Mouse (Mus musculus): Measurements from ENCODE around the gene Hoxc13. TPM values are rescaled to one million over a fixed set of nuclear protein-coding genes. Genes with fewer than 3 reads are reported as not detected.

The Hoxc13 gene
- polyA plus RNA-seq, 1 experiment = not detected

DNA sequence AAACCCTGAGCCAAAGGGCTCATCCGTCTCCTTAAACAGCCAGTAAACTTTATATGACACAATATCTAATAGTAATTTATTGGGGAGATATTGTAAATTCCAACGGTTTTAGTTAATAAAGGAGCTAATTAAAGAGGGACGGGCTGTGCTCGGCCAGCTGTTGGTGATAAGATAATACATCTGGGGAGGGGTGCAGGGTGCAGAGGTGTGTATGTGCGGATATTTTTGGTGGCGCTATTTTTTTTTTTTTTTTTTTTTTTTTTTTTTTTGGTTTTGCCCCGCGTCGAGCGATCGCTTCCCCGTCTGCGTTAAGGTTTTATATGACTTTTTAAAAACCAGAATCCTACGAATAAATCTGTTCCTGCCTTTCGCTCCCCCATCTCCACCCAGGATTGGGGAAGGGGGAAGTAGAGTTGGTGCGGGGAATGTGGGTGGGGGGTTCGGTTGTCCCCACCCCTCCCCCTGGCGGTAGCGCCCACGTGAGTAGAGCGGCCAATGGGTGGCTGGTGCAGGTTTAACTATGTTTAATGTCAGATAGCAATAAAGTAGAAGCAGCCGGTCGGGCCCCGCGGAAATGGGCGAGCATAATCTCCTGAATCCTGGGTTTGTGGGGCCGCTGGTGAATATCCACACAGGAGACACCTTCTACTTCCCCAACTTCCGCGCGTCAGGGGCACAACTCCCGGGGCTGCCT, 15.5 kb downstream of the Hoxc13 start, which contains the start of gene Hoxc12:
TSS of gene Hoxc12 (plus strand) at position 479 of the 694 bp plus-strand sequence.
- DNase-seq (ENCODE audit: low read depth) = no peak

DNA sequence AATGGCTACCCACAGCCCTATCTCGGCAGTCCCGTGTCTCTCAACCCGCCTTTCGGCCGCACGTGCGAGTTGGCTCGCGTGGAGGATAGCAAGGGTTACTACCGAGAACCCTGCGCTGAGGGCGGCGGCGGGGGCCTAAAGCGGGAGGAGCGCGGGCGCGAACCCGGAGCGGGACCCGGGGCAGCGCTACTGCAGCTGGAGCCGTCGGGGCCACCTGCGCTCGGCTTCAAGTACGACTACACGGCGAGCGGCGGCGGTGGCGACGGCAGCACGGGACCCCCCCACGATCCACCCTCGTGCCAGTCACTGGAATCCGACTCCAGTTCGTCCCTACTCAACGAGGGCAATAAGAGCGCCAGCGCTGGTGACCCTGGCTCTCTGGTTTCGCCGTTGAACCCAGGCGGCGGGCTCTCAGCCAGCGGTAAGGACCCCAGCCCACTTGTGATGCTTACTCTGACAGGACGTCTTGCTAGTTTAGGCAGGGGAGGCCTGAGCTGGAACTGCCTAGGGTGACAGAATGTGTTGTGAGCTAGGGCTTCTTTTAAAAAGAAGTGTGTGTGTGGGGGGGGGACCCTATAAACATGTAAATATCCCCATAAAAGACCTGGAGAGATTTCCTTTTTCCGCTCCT, 16.2 kb downstream of the Hoxc13 start:
- DNase-seq (ENCODE audit: low read depth) = no peak

- no peak for DNase-seq (ENCODE audit: low read depth)
These were observed 18.6 kb downstream of the Hoxc13 start for GRCm38 (mm10) chr15:102939256-102940155.

DNA sequence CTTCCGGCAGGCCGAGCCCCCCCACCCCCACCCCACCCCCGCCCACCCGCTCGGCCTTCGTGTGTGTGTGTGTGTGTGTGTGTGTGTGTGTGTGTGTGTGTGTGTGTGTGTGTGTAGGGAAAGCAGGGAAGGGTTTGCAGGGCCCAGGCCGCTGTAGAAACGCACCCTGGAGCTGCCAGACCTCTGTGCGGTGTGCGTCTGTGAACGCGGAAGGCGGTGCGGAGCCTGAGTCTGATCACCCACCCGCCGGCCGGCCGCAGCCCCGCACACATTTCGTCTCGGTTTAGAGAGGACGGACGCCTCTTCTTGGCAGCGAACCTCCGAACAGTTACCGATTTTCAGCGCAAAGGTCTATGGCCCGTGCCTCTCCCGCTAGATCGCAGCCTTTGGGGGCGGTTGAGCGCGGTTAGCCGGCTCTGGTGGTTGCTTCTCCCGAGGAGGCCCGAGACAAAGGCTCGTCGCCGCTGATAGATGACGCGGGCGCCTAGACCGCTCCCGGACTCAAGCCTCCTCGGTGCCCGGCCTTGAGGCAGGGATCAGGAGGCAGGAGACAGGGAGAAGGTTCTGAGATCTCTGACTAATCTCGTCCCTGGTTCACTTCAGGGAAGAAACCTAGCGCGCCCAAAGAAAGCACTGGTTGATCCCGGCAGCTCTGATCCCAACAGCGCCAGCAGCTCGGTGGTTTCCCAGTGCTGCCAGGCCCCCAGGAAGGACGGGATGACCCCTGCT, 22.0 kb downstream of the Hoxc13 start:
- DNase-seq (ENCODE audit: low read depth) = no peak

DNA sequence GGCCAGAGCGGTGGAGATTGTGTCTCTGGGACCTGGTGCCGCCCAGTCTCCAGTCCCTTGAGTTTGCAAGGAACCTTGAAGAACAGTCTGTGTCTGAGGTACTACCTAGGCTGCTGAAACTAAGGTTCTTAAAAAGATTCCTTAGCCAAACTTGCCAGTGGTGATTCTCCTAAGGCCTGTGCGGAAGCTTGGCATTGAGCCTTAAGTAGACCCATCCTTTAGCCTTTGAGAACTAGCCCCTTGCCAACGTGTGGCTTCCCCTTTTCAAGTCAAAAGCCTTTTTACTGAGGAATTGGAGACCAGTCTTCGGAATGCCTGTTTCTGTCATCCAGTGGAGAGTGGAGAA, 22.5 kb downstream of the Hoxc13 start:
- no peak for DNase-seq (ENCODE audit: low read depth)

DNA sequence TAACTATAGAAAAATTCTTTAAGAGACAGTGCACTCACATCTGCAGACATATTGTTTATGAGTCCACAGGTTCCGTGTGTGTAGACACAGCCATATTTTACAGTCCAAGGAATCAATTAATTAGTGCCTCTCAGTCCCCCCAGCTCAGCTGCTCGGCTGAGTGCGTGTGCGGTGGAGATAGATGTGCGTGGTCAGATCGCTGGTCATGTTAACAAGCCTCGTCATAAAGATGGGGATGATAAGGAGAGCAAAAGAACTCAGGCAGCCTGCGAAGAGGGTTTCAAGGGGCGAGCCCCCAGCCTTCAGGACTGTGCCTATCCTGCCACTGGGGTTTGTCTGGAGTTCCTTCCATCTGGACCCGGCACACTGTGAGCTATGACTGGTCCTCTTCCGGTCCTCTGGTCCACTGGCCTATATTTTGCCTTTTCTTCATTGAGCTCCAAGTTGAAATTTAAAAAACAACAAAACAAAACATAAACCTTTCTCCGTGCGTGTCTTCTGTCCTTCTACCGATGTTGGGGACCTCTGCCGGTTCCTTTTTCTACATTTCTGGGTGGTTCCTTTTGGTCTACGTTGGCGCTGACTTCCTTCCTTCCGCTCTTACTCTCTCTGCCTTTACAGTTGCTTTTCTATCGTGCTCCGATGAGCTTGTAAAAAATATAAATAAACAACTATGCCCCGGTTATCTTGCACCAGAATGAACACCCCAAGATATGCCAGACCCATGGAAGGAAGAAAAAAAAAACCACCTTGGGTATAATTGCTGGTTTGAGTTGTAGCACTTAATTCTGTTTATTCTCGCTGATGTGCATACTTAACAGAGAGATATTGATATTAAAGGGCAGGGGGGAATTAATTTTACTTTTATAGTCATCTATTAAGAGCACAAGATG, 24.5 kb downstream of the Hoxc13 start:
- DNase-seq (ENCODE audit: low read depth) = no peak

- DNase-seq (ENCODE audit: low read depth) = no peak
These were observed 26.4 kb downstream of the Hoxc13 start for GRCm38 (mm10) chr15:102947276-102947675.

DNA sequence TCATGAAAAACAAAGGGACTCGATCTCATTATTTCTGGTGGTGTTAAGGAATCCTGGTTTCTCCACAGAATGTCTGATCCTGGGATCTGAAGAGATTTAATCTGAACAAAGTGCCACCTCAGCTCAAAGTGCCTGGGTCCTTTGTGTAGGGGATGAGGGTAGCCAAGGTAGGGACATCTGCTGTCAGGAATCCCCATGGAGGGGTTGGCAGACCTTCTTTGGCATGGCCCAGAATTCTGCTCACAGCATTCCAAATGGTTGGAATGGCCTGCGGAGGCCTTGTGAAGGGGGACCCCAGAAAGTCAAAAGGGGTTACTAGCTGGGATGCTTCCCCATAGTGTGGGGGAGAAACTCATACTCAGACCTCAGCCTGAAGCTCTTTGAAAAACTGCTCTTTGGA, 27.9 kb downstream of the Hoxc13 start:
- DNase-seq (ENCODE audit: low read depth) = no peak

DNA sequence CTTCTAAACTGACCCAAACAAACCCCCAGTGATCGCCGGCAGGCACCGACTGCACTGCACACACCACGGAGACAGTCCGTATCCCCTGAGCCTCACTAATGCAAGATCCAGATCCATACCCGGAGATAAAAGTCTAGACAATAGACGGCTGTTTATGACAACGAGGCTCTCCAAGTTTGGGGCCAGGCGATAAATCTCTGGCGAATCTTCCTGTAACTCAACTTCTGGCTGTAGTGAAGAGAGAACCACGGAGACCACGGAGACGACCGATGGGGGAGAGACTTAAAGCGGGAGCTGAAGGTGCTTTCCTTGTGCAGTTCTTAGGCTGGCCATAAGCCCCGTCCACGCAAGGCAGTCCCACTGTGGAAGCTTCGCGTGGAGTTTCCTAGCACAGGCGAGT, 28.8 kb downstream of the Hoxc13 start:
- no peak for DNase-seq (ENCODE audit: low read depth)

DNA sequence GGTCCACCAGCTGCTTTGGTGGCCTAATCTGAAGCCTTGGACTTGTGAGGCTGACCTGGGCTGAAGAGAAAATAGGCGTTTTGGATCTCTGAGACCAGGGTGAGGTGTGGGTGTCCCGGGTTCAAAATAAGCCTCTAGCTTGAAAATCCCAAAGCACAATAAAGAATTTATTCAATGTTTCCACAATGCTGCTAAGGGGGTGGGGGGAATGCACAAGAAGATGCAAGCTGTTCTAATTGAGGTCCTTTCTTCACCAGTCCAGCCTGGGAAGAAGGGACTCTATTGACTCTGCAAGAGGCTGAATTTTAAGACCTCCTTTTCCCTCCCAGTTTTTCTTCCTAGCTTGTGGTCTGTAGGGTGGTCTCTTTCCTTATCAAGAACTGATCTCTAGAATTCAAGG, 30.0 kb downstream of the Hoxc13 start:
- no peak for DNase-seq (ENCODE audit: low read depth)

- DNase-seq (ENCODE audit: low read depth) = no peak
These were observed 32.7 kb downstream of the Hoxc13 start for GRCm38 (mm10) chr15:102953561-102953960.

GRCm38 (mm10) chr15:102954192-102955006, 33.5 kb downstream of the Hoxc13 start, which contains the start of gene Hoxc11:
Gene Hoxc11, plus strand, starts transcription at chr15:102954427.
- DNase-seq (ENCODE audit: low read depth) = no peak

GRCm38 (mm10) chr15:102955007-102955382, 34.1 kb downstream of the Hoxc13 start:
- no peak for DNase-seq (ENCODE audit: low read depth)

DNA sequence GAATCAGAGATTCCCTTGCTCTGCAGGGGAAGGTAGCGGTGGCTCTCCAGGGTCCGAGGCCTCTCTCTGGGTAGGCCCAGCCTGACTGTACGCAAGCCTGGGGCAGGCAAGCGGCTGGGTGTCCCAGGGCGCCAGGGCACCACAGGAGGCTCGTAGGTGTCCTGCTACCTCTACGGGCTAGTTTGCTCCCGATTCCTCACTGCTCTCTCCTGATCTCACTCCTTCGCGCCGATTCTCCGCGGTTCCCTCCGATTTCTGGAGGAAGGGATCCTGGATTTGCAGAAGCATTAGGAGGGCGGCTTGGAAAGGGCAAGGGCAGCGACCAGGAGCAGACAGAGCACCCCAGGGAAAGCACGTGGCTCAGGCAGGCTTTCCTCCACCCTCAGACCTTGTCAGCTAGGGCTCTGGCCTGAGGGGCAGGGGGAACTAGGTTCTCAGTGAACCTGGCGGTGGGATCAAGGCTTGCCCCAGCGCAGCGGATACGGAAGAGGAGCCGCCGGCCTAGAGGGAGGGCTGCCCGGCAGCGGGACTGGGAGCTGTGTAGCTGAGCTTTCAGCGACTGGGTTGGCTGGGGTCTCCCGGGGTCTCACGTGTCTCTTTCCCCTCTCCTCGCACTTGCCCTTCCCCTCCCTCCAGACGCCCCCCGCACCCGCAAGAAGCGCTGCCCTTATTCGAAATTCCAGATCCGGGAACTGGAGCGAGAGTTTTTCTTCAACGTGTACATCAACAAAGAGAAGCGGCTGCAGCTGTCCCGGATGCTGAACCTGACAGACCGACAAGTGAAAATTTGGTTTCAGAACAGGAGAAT, 35.1 kb downstream of the Hoxc13 start:
- DNase-seq (ENCODE audit: low read depth) = no peak

DNA sequence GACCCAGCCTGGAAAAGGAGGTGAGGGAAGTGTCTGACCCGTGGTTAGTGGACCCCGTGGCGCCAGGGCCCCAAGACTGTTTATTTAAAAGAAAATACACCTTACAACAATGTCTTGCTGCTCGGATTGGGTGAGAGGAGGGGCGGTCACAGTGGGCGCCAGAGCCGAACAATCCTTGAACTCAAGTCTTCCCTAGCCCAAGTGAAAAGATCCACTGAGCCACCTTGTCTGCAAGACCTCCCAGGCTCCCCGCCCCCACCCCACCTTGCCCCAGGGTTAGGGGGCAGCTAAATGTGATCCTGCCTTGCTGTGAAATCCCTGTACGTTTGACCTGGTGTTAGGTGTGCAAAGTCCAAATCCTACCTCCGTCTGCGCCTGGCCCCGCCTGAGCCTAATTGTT, 36.0 kb downstream of the Hoxc13 start:
- DNase-seq (ENCODE audit: low read depth) = no peak

DNA sequence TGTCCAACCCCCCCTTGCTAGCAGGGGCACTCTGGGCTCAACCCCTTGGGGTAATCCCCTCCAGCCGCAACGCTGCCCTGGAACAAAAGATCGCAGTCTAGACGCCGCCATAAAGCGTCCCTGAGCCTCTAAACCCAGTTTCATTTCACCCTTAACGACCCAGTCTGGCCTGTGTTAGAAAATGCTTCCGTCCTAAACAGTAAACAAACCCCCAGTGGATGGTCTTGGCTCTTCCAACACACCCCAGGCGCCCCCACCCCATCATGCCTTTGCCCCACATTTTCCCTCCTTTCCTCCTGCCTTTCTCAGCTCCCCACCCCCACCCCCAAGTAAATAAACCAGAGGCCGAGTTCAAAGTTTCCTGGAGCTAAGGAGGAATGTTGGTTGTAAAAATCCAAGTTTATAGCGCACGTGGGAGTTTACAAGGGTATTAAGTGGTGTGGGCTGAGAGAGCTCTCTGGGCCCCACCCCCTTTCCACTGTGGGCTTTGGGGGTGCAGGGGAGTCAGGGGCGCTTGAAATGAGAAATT, 38.8 kb downstream of the Hoxc13 start:
- DNase-seq (ENCODE audit: low read depth) = no peak

- DNase-seq (ENCODE audit: low read depth) = no peak
These were observed 40.8 kb downstream of the Hoxc13 start for GRCm38 (mm10) chr15:102961728-102962127.

DNA sequence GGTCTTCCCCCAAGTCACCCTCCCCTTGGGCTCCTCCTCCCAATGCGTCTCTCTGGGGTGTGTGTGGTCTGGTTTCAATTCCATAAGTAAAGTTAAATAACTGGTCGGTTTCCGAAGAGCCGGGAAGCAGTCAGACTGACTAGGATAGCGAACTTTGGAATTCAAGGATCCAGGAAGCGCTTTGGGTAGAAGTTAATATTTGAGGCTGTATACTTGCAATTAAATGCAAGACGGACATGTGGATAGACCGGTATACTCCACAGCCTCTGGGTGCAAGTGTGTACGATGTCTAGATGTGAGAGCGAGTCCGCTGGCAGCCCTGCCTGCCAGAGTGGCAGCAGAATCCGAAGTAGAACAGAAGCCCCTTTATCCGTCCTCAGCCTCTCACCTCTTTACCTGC, 41.6 kb downstream of the Hoxc13 start:
- no peak for DNase-seq (ENCODE audit: low read depth)

- no peak for DNase-seq (ENCODE audit: low read depth)
These were observed 42.4 kb downstream of the Hoxc13 start for GRCm38 (mm10) chr15:102963259-102963658.

Measured in gonadal fat pad, adult 2 months (tissue).